Mouse (Mus musculus) mesoderm, embryonic 11.5 days (tissue): ENCODE measurements around the gene Imp3.

ENCODE experiments used
- DNase-seq: peaks from one replicate; pipeline ENCODE4 v3.0.0-alpha.2; 2012; ENCODE audit warnings: low read depth, low spot score

The Imp3 gene

DNA sequence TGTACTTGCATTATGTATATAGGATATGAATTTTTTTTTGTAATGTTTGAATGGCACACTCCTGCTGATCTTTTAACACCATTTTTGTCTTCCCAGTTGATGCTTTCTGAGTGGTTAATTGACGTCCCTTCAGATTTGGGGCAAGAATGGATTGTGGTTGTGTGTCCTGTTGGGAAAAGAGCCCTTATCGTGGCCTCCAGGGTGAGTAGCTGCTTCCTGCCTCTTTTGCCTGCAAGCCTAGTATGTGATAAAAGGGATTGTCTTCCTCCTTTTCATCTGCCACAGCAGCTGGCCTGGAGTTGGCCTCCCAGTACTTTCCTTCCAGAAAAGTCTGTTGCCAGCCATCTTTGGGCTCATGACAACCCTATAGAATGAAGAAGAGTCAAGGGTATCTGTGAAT is 32.9 kb downstream of the Imp3 start:
- DNase-seq = no peak

DNA sequence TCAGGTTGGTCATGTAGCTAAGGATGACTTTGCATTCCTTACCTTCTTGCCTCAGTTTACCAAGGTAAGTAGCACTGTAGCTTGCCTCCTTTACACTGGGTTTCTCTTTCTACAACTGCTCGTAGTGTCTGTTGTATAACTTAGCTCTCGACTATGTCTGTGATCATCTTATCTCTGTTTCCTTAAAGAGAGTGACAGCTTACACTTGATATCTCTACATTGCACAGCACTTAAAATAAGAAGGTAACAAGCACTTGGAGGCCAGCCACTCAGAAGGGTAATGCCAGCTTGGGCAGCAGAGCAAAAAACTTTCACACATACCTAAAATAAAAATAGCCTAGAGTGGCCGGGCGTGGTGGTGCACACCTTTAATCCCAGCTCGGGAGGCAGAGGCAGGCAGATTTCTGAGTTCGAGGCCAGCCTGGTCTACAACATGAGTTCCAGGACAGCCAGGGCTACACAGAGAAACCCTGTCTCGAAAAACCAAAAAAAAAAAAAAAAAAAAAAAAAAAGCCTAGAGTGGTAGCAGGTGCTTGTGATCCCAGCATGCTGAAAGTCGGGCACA is 36.8 kb downstream of the Imp3 start:
- no peak for DNase-seq

DNA sequence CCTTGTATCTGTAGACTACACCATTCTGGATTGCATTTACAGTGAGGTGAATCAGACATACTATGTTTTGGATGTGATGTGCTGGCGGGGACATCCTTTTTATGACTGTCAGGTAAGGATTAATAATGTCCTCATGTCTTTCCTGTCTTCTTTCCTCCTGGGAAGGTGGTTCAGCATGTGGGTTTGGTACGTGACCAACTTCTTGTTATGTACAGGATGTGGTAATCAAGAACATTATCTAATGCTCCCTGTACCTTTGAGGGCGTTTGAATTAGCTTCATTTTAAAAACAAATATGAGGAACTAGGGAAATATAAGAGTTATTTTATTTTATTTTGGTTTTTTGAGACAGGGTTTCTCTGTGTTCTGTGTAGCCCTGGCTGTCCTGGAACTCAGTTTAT is 37.9 kb downstream of the Imp3 start:
- no peak for DNase-seq

DNA sequence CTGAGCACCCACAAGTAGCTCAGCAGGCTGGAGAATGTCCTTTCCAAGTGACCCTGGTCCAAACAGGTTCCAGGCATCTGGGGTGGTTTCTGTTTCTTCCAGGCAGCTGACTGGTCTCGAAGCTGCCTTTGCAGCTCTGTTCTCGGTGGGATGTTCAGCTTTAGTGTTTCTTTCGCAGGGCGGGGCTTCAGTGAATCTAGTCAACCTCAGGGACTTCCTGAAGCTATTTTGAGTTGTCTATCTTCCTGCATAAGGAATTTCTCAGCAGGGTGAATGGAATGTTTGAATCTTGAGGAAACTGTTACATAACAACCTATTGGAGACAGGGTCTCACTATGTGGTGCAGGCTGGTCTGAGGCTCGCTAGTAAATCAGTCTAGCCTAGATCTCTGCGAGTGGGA is 42.9 kb downstream of the Imp3 start:
- DNase-seq = no peak

DNA sequence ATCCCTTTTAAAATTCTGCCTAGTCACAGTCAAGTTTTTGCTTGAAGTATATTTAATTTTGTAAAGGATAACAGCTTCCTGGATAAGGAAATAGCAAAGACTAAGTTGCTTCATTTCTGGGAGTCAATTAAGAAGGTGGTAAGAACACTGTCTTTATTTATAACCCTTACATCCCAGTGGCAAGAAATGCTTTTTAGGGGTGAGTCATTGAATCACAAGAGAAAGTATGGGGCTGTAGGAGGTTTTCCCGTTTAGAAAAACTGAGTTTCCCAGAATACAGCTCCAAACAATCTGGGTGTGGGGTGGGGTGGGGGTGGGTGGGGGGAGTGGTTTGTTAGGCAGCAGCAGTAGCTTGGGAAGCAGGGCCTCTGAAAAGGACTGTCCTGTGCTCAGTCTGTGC is 44.2 kb downstream of the Imp3 start:
- no peak for DNase-seq
